Mouse (Mus musculus) embryonic facial prominence, embryonic 10.5 days (tissue): ENCODE results near the gene Harbi1. TPM values are rescaled to one million over a fixed set of nuclear protein-coding genes. Genes with fewer than 3 reads are reported as not detected.

Source experiments
- polyA plus RNA-seq: library from polyadenylated mRNA; unstranded; fragments of >200 nt; fragmentation: Nextera tagmentation; extraction: Ambion mirVana; gene quantifications from 2 replicates; pipeline ENCODE4 v1.2.1, GENCODE M21; 2016

Harbi1 gene
- polyA plus RNA-seq, 1 experiment from 2014 or later, result 26.9 TPM

Other genes starting within 250 kb of the Harbi1 start
- gene Ckap5, start 184.1 kb upstream of the Harbi1 start, polyA plus RNA-seq, result 137 and 141 TPM in 2 replicates
- 0.09 and 0.15 TPM in 2 replicates for gene F2, start 74.4 kb upstream of the Harbi1 start, polyA plus RNA-seq
- gene Zfp408, start 61.1 kb upstream of the Harbi1 start, polyA plus RNA-seq, result 11.0 and 11.5 TPM in 2 replicates
- gene Arhgap1, start 61.0 kb upstream of the Harbi1 start, polyA plus RNA-seq, result 76.0 and 80.5 TPM in 2 replicates
- gene Atg13, start 276 bp upstream of the Harbi1 start, polyA plus RNA-seq, result 27.1 and 28.9 TPM in 2 replicates
- 25.0 and 25.6 TPM in 2 replicates for gene Ambra1, start 19.3 kb downstream of the Harbi1 start, polyA plus RNA-seq
- 0.74 and 1.4 TPM in 2 replicates for gene Chrm4, start 216.4 kb downstream of the Harbi1 start, polyA plus RNA-seq
- 2,212 and 2,218 TPM in 2 replicates for gene Mdk, start 221.4 kb downstream of the Harbi1 start, polyA plus RNA-seq
- gene Gm9821, start 234.9 kb downstream of the Harbi1 start, polyA plus RNA-seq, result 0.23 and 0.41 TPM in 2 replicates